Mouse (Mus musculus): Measurements from ENCODE around the gene S100a8. TPM values are rescaled to one million over a fixed set of nuclear protein-coding genes. Genes with fewer than 3 reads are reported as not detected.

S100a8 gene
- polyA plus RNA-seq, 1 experiment from 2014 or later, result 18.3 TPM

DNA sequence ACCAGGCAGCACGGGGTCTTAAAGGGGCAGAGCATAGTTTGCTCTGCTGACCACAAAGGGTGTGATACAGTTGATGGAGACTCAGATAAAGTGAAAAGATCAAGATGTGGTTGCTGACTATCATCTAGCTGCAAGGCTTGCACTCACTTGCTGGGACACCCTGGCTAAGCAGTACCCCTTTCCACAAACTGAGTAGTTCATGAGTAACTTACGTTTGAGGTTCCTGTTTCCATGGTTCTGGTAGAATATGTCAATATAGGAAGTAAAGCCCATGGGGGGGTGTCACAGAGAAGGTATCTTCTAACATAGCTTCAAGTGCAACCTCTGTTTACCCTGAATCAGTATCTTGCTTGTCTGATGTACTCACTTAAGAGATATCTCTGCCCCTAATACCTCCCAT is 24.7 kb downstream of the S100a8 start:
- H3K27me3 ChIP-seq (ENCODE audit: control insufficient read depth, insufficient read depth, low read length), result no peaks in the 10 kb centered on the region
- ATAC-seq (ENCODE audit: low FRiP score, low TSS enrichment) (no peak), DNase-seq (ENCODE audit: low spot score) (no peak)
- H3K36me3 ChIP-seq (ENCODE audit: control insufficient read depth, insufficient read depth, low read length), result no peaks in the 10 kb centered on the region
- no peak overlapping the region for H3K9ac ChIP-seq (ENCODE audit: low read length)
- H3K4me3 ChIP-seq (ENCODE audit: low read depth, low read length), result no peak overlapping the region
- H3K27ac ChIP-seq (replicated peaks), result no peak overlapping the region
- no peaks in the 10 kb centered on the region for H3K4me1 ChIP-seq (replicated peaks; ENCODE audit: control insufficient read depth, insufficient read depth)
- no peak for TF ChIP-seq CTCF (IDR thresholded peaks at IDR 0.05; ENCODE audit: low read depth)
- no peak for TF ChIP-seq EP300 (optimal IDR thresholded peaks at IDR 0.05)
- no peaks in the 10 kb centered on the region for H3K9me3 ChIP-seq (ENCODE audit: control insufficient read depth, low read length)
- H3K4me2 ChIP-seq (replicated peaks; ENCODE audit: low read depth), result no peak overlapping the region
- WGBS, result 81% methylated on average over 2 of the region's 2 CpGs

DNA sequence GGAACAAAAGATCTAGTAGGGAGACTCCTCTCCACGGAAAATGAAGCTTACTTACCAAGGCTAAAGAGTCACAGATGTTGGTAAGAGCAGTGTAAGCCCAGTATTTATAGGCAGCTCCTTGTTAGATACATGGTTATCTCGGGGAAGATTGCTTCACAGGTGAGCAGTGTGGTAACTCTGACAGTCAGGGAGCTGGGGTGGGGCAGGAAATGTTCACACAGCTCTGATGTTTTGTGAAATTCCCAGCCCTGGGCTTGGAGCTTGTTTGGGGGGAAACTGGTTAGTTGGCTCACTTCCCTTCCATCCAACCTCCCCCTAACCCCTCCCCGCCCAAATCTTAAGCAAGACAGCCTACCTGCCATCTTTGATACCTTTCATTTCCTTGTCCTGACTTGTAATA is 26.8 kb downstream of the S100a8 start, which contains the start of gene S100a9:
TSS of gene S100a9 (minus strand) at position 109 of the 400 bp plus-strand sequence.
- Histone ChIP-seq H3K9ac (ENCODE audit: low read length) (no peak within 1 kb of the TSS), H3K27me3 (ENCODE audit: control insufficient read depth, insufficient read depth, low read length) (no peaks in the 10 kb centered on the region), H3K27ac (replicated peaks) (no peak within 1 kb of the TSS), H3K4me1 (replicated peaks; ENCODE audit: control insufficient read depth, insufficient read depth) (no peaks in the 10 kb centered on the region), H3K9me3 (ENCODE audit: control insufficient read depth, low read length) (no peaks in the 10 kb centered on the region), H3K4me3 (ENCODE audit: low read depth, low read length) (no peak within 1 kb of the TSS), H3K36me3 (ENCODE audit: control insufficient read depth, insufficient read depth, low read length) (no peaks in the 10 kb centered on the region), H3K4me2 (replicated peaks; ENCODE audit: low read depth) (no peak within 1 kb of the TSS)
- DNase-seq (ENCODE audit: low spot score), result no peak
- WGBS, result 48% methylated on average over 3 of the region's 3 CpGs
- TF ChIP-seq EP300 (optimal IDR thresholded peaks at IDR 0.05) (no peak), CTCF (IDR thresholded peaks at IDR 0.05; ENCODE audit: low read depth) (no peak)
- no peak for ATAC-seq (ENCODE audit: low FRiP score, low TSS enrichment)

DNA sequence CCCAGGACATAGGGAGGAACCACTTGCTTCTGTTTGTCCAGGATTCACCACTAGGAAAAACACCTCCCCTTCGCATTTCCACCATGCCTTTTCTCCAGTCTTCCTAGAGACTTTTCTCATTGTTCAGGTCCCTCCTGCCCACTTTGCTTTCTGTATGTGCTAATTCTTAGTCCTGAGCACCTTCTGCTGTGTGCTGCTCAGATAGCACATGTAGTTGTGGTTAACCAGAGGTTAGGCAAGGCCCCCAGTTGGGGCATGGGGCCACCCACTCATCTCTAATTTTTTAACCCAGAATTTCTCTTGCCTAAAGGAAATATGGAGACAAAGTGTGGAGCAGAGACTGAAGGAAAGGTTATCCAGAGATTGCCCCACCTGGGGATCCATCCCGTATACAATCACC is 33.5 kb downstream of the S100a8 start:
- no peaks in the 10 kb centered on the region for H3K9me3 ChIP-seq (ENCODE audit: control insufficient read depth, low read length)
- 79% methylated on average over 2 of the region's 2 CpGs for WGBS
- no peaks in the 10 kb centered on the region for H3K27me3 ChIP-seq (ENCODE audit: control insufficient read depth, insufficient read depth, low read length)
- DNase-seq (ENCODE audit: low spot score), result no peak
- H3K9ac ChIP-seq (ENCODE audit: low read length), result no peak overlapping the region
- H3K4me2 ChIP-seq (replicated peaks; ENCODE audit: low read depth), result no peak overlapping the region
- H3K36me3 ChIP-seq (ENCODE audit: control insufficient read depth, insufficient read depth, low read length), result no peaks in the 10 kb centered on the region
- TF ChIP-seq CTCF (IDR thresholded peaks at IDR 0.05; ENCODE audit: low read depth) (no peak), EP300 (optimal IDR thresholded peaks at IDR 0.05) (no peak)
- no peak overlapping the region for H3K4me3 ChIP-seq (ENCODE audit: low read depth, low read length)
- H3K4me1 ChIP-seq (replicated peaks; ENCODE audit: control insufficient read depth, insufficient read depth), result no peaks in the 10 kb centered on the region
- H3K27ac ChIP-seq (replicated peaks), result no peak overlapping the region
- ATAC-seq (ENCODE audit: low FRiP score, low TSS enrichment), result no peak

DNA sequence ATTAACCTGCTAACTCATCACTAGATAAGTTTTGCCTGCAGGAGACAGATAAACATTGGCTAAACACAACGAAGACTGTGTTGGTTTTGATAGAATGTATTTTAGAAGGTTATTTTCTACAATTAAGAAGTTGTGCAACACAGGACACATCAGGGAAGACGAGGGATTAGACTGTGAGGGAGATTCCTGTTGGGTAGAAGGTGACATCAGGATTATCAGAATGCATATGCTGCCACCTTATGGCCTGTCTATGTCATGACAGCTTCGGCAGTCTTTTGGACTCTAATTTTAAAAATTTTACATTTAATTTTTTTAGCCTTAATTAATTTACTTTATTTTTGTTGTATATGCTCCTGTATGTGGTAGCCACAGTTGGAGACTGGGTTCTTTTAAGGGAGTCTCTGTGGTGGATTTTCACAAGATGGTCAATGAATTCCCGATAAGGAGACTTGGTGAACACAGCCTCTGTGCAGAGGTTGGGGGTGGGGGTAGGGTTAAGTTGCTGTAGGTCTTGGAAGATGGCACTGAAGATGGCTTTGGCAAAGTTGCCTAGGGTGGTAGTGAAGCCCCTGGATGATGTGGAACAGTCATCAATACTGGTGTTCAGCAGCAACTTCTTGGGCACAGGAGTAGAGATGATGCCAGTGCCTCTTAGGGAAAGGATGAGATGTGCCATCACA is 39.9 kb downstream of the S100a8 start:
- Histone ChIP-seq H3K4me1 (replicated peaks; ENCODE audit: control insufficient read depth, insufficient read depth) (no peaks in the 10 kb centered on the region), H3K27ac (replicated peaks) (no peak overlapping the region), H3K4me2 (replicated peaks; ENCODE audit: low read depth) (no peak overlapping the region), H3K4me3 (ENCODE audit: low read depth, low read length) (no peak overlapping the region), H3K36me3 (ENCODE audit: control insufficient read depth, insufficient read depth, low read length) (no peaks in the 10 kb centered on the region), H3K27me3 (ENCODE audit: control insufficient read depth, insufficient read depth, low read length) (no peaks in the 10 kb centered on the region), H3K9ac (ENCODE audit: low read length) (no peak overlapping the region), H3K9me3 (ENCODE audit: control insufficient read depth, low read length) (no peaks in the 10 kb centered on the region)
- no peak for DNase-seq (ENCODE audit: low spot score)
- ATAC-seq (ENCODE audit: low FRiP score, low TSS enrichment), result peak; percentile 54; the same call in 1 of the 2 replicates
- 22% methylated on average over 4 of the region's 4 CpGs for WGBS
- peak; percentile 81 for TF ChIP-seq CTCF (IDR thresholded peaks at IDR 0.05; ENCODE audit: low read depth)
- TF ChIP-seq EP300 (optimal IDR thresholded peaks at IDR 0.05), result no peak

DNA sequence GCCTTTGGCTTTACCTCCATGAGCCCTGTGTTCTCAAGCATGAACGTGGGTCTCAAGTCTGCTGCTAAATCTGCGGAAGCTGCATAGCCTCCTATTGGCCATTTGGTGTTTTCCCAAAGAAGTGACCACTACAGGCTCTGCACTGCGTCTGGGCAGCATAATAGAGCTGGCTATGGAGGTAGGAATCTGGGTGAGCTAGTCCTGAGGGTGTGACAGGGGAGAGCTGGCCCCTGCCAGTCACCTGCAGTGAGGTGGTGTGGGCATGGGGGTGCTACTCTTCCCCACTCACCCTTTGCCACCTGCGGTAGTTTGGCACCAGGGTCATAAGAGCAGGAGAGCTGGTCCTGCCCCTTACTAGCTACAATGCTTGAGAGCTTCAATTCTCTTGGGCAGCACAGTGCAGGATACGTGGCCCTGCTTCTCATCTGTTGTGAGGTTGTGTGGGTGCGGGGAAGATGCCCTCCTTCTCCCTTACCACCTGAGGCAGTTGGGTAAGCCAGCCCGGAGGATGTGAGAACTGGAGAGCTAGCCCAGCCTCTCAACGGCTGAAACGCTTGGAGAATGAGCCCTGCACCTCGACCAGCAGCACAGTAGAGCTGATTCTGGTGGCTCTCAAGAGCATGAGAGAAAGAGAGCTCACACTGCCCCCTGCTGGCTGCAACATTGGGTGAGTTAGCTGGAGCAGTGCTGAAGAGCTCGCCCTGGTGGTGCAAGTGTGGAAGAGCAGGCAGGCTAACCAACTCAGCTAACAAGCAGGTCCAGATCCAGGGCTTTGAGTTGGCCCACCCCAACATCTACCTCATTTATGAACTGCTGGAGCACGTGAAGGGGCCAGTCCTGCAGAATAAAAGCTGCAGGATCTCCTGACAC is 41.0 kb downstream of the S100a8 start:
- DNase-seq (ENCODE audit: low spot score), result peak; percentile 93
- no peaks in the 10 kb centered on the region for H3K4me1 ChIP-seq (replicated peaks; ENCODE audit: control insufficient read depth, insufficient read depth)

More for the DNA sequence above, 41.0 kb downstream of the S100a8 start:
- peak; percentile 76; the same call in 1 of the 2 replicates for ATAC-seq (ENCODE audit: low FRiP score, low TSS enrichment)
- Histone ChIP-seq H3K27ac (replicated peaks) (no peak overlapping the region), H3K9me3 (ENCODE audit: control insufficient read depth, low read length) (no peaks in the 10 kb centered on the region), H3K9ac (ENCODE audit: low read length) (no peak overlapping the region), H3K27me3 (ENCODE audit: control insufficient read depth, insufficient read depth, low read length) (no peaks in the 10 kb centered on the region), H3K4me3 (ENCODE audit: low read depth, low read length) (no peak overlapping the region), H3K36me3 (ENCODE audit: control insufficient read depth, insufficient read depth, low read length) (no peaks in the 10 kb centered on the region), H3K4me2 (replicated peaks; ENCODE audit: low read depth) (no peak overlapping the region)
- 44% methylated on average over 12 of the region's 12 CpGs for WGBS
- TF ChIP-seq CTCF (IDR thresholded peaks at IDR 0.05; ENCODE audit: low read depth) (peak; percentile 100), EP300 (optimal IDR thresholded peaks at IDR 0.05) (no peak)

Other genes starting within 250 kb of the S100a8 start
- 9.2 and 9.7 TPM in 2 replicates for gene Ints3, start 235.4 kb upstream of the S100a8 start, polyA plus RNA-seq (2015; fragmentation: Nextera tagmentation; extraction: Ambion mirVana)
- 3.0 and 3.6 TPM in 2 replicates for gene Npr1, start 203.1 kb upstream of the S100a8 start, polyA plus RNA-seq (2015; fragmentation: Nextera tagmentation; extraction: Ambion mirVana)
- 55.9 and 57.6 TPM in 2 replicates for gene Ilf2, start 192.9 kb upstream of the S100a8 start, polyA plus RNA-seq (2015; fragmentation: Nextera tagmentation; extraction: Ambion mirVana)
- 63.4 and 68.2 TPM in 2 replicates for gene Snapin, start 177.9 kb upstream of the S100a8 start, polyA plus RNA-seq (2015; fragmentation: Nextera tagmentation; extraction: Ambion mirVana)
- 72.2 and 74.2 TPM in 2 replicates for gene Chtop, start 159.5 kb upstream of the S100a8 start, polyA plus RNA-seq (2015; fragmentation: Nextera tagmentation; extraction: Ambion mirVana)
- 386 TPM in 2 replicates for gene S100a1, start 154.6 kb upstream of the S100a8 start, polyA plus RNA-seq (2015; fragmentation: Nextera tagmentation; extraction: Ambion mirVana)
- 66.7 and 73.6 TPM in 2 replicates for gene S100a13, start 154.5 kb upstream of the S100a8 start, polyA plus RNA-seq (2015; fragmentation: Nextera tagmentation; extraction: Ambion mirVana)
- gene S100a14, start 142.1 kb upstream of the S100a8 start, polyA plus RNA-seq (2015; fragmentation: Nextera tagmentation; extraction: Ambion mirVana), result 271 and 299 TPM in 2 replicates
- 559 and 590 TPM in 2 replicates for gene S100a16, start 131.7 kb upstream of the S100a8 start, polyA plus RNA-seq (2015; fragmentation: Nextera tagmentation; extraction: Ambion mirVana)
- gene S100a3, start 108.4 kb upstream of the S100a8 start, polyA plus RNA-seq (2015; fragmentation: Nextera tagmentation; extraction: Ambion mirVana), result 1.2 and 2.1 TPM in 2 replicates
- 0.65 and 1.2 TPM in 2 replicates for gene S100a2, start 78.7 kb upstream of the S100a8 start, polyA plus RNA-seq (2015; fragmentation: Nextera tagmentation; extraction: Ambion mirVana)
- gene Gm42674, start 67.1 kb upstream of the S100a8 start, polyA plus RNA-seq (2015; fragmentation: Nextera tagmentation; extraction: Ambion mirVana), result not detected in 2 replicates
- 12.1 and 17.4 TPM in 2 replicates for gene S100a4, start 65.2 kb upstream of the S100a8 start, polyA plus RNA-seq (2015; fragmentation: Nextera tagmentation; extraction: Ambion mirVana)
- 9.6 and 10.5 TPM in 2 replicates for gene S100a5, start 60.5 kb upstream of the S100a8 start, polyA plus RNA-seq (2015; fragmentation: Nextera tagmentation; extraction: Ambion mirVana)
- 3,650 and 3,685 TPM in 2 replicates for gene S100a6, start 56.1 kb upstream of the S100a8 start, polyA plus RNA-seq (2015; fragmentation: Nextera tagmentation; extraction: Ambion mirVana)
- gene S100a7a, start 15.0 kb upstream of the S100a8 start, polyA plus RNA-seq (2015; fragmentation: Nextera tagmentation; extraction: Ambion mirVana), result 24.5 and 27.3 TPM in 2 replicates
- 56.6 and 65.4 TPM in 2 replicates for gene S100a9, start 26.7 kb downstream of the S100a8 start, polyA plus RNA-seq (2015; fragmentation: Nextera tagmentation; extraction: Ambion mirVana)
- 0.33 and 0.50 TPM in 2 replicates for gene Pglyrp4, start 57.9 kb downstream of the S100a8 start, polyA plus RNA-seq (2015; fragmentation: Nextera tagmentation; extraction: Ambion mirVana)
- not detected in 2 replicates for gene Gm5849, start 108.9 kb downstream of the S100a8 start, polyA plus RNA-seq (2015; fragmentation: Nextera tagmentation; extraction: Ambion mirVana)

Data from stomach, postnatal 0 days (tissue).